Mouse (Mus musculus): Measurements from ENCODE around the gene Myom1. TPM values are rescaled to one million over a fixed set of nuclear protein-coding genes. Genes with fewer than 3 reads are reported as not detected.
"Not testable (repeated sequence)": the region's sequence is repeated elsewhere in the genome, so short reads cannot be mapped to it uniquely, and the experiment has no call there.

Myom1 gene
- total RNA-seq (2014; rRNA removed) (0.60 and 0.90 TPM in 2 replicates), polyA plus RNA-seq (2015; fragmentation: Nextera tagmentation; extraction: Ambion mirVana) (0.66 and 1.2 TPM in 2 replicates)

DNA sequence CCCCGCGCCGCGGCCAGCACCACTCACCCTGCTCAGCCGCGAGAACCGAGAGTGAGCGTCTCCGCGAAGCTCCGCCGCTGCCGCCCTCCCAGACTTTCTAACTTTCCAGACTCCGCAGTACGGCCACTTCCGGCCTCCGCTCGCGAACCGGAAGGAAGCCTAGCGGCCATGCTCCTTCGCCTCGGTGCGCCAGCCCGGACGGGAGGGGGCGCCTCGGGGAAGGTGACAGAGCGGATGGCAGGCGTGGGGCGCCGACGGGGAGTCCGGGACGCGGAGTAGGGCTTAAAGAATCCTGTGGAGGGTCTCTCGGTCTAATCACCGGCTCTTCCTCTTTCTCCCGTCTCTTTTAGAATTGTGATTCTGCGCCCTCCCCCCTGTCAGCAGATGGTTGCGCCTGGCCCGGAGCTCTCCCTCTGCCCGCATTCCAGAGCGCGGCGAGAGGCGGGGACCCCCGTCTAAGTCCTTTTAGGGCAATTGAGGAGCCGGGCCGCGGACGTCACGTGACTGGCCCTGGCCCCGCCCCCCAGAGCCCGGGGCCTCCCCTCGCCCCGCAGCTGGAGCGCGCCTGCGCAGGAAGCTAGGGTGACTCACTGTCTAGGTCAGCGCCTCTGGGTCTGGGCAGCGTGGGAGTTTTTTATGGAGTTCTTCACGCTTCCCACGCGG is at the start of gene Myom1:
Myom1 (plus strand) TSS at position 553 of the 663 bp plus-strand sequence.
- peak within 1 kb of the TSS; percentile 86 for H3K27ac ChIP-seq (ENCODE audit: low read depth, low read length)
- no peaks in the 10 kb centered on the region for H3K27me3 ChIP-seq (ENCODE audit: insufficient read depth, low read length)
- whole genome bisulfite sequencing: under 1% methylated on average over 62 of the region's 65 CpGs
- peak; percentile 72 for TF ChIP-seq CTCF (IDR thresholded peaks at IDR 0.05)
- ATAC-seq (ENCODE audit: low FRiP score) (peak; percentile 95), DNase-seq (ENCODE audit: low spot score) (peak; percentile 96)
- 0 out of 2 replicates have a peak, but pooled peaks cover 4% of the 10 kb centered on the region for H3K4me1 ChIP-seq (ENCODE audit: insufficient read depth, low read length)
- peak within 1 kb of the TSS; percentile 77 for H3K9ac ChIP-seq (replicated peaks; ENCODE audit: low read length, poor library complexity, severe bottlenecking)
- no peaks in the 10 kb centered on the region for H3K9me3 ChIP-seq (ENCODE audit: low read length)
- no peaks in the 10 kb centered on the region for H3K36me3 ChIP-seq (ENCODE audit: insufficient read depth, low read length)
- peak within 1 kb of the TSS; percentile 79 for H3K4me2 ChIP-seq (ENCODE audit: low read depth, low read length, poor library complexity, severe bottlenecking)
- peak within 1 kb of the TSS; percentile 81 for H3K4me3 ChIP-seq (ENCODE audit: low read depth, low read length)

GRCm38 (mm10) chr17:70963546-70963945 is 38.9 kb upstream of the Myom1 start:
- H3K36me3 ChIP-seq (ENCODE audit: insufficient read depth, low read length); H3K4me3 ChIP-seq (ENCODE audit: low read depth, low read length); H3K9me3 ChIP-seq (ENCODE audit: low read length); H3K4me2 ChIP-seq (ENCODE audit: low read depth, low read length, poor library complexity, severe bottlenecking); H3K9ac ChIP-seq (replicated peaks; ENCODE audit: low read length, poor library complexity, severe bottlenecking); H3K27ac ChIP-seq (ENCODE audit: low read depth, low read length); H3K27me3 ChIP-seq (ENCODE audit: insufficient read depth, low read length); H3K4me1 ChIP-seq (ENCODE audit: insufficient read depth, low read length): not testable (repeated sequence)
- DNase-seq (ENCODE audit: low spot score): peak; percentile 9
- 85% methylated on average over 13 of the region's 13 CpGs for WGBS
- ATAC-seq (ENCODE audit: low FRiP score): peak; percentile 100

GRCm38 (mm10) chr17:70965281-70965680 is 37.2 kb upstream of the Myom1 start:
- TF ChIP-seq CTCF (IDR thresholded peaks at IDR 0.05): no peak
- 72% methylated on average over 2 of the region's 2 CpGs for WGBS
- Histone ChIP-seq H3K9me3 (ENCODE audit: low read length) (no peaks in the 10 kb centered on the region), H3K9ac (replicated peaks; ENCODE audit: low read length, poor library complexity, severe bottlenecking) (no peak overlapping the region), H3K4me3 (ENCODE audit: low read depth, low read length) (no peak overlapping the region), H3K4me1 (ENCODE audit: insufficient read depth, low read length) (no peaks in the 10 kb centered on the region), H3K27ac (ENCODE audit: low read depth, low read length) (no peak overlapping the region), H3K4me2 (ENCODE audit: low read depth, low read length, poor library complexity, severe bottlenecking) (no peak overlapping the region), H3K27me3 (ENCODE audit: insufficient read depth, low read length) (no peaks in the 10 kb centered on the region), H3K36me3 (ENCODE audit: insufficient read depth, low read length) (no peaks in the 10 kb centered on the region)
- DNase-seq (ENCODE audit: low spot score): no peak
- no peak for ATAC-seq (ENCODE audit: low FRiP score)

GRCm38 (mm10) chr17:70966126-70966525 is 36.3 kb upstream of the Myom1 start:
- no peak overlapping the region for H3K27ac ChIP-seq (ENCODE audit: low read depth, low read length)
- H3K9ac ChIP-seq (replicated peaks; ENCODE audit: low read length, poor library complexity, severe bottlenecking): no peak overlapping the region
- TF ChIP-seq CTCF (IDR thresholded peaks at IDR 0.05): no peak
- no peak overlapping the region for H3K4me2 ChIP-seq (ENCODE audit: low read depth, low read length, poor library complexity, severe bottlenecking)
- ATAC-seq (ENCODE audit: low FRiP score) (no peak), DNase-seq (ENCODE audit: low spot score) (no peak)
- H3K9me3 ChIP-seq (ENCODE audit: low read length): no peaks in the 10 kb centered on the region
- 89% methylated on average over 7 of the region's 7 CpGs for WGBS
- no peaks in the 10 kb centered on the region for H3K27me3 ChIP-seq (ENCODE audit: insufficient read depth, low read length)
- H3K4me1 ChIP-seq (ENCODE audit: insufficient read depth, low read length): no peaks in the 10 kb centered on the region
- no peaks in the 10 kb centered on the region for H3K36me3 ChIP-seq (ENCODE audit: insufficient read depth, low read length)
- no peak overlapping the region for H3K4me3 ChIP-seq (ENCODE audit: low read depth, low read length)

- WGBS: 9% methylated on average over 9 of the region's 9 CpGs
- no peak overlapping the region for H3K9ac ChIP-seq (replicated peaks; ENCODE audit: low read length, poor library complexity, severe bottlenecking)
- H3K4me1 ChIP-seq (ENCODE audit: insufficient read depth, low read length): no peaks in the 10 kb centered on the region
- H3K27me3 ChIP-seq (ENCODE audit: insufficient read depth, low read length): no peaks in the 10 kb centered on the region
- ATAC-seq (ENCODE audit: low FRiP score) (no peak), DNase-seq (ENCODE audit: low spot score) (no peak)
- no peak overlapping the region for H3K4me2 ChIP-seq (ENCODE audit: low read depth, low read length, poor library complexity, severe bottlenecking)
- H3K36me3 ChIP-seq (ENCODE audit: insufficient read depth, low read length): no peaks in the 10 kb centered on the region
- H3K27ac ChIP-seq (ENCODE audit: low read depth, low read length): no peak overlapping the region
- H3K9me3 ChIP-seq (ENCODE audit: low read length): no peaks in the 10 kb centered on the region
- no peak overlapping the region for H3K4me3 ChIP-seq (ENCODE audit: low read depth, low read length)
- peak; percentile 46 for TF ChIP-seq CTCF (IDR thresholded peaks at IDR 0.05)
Measured at GRCm38 (mm10) chr17:70967191-70967590, 35.2 kb upstream of the Myom1 start.

GRCm38 (mm10) chr17:70967646-70968045 is 34.8 kb upstream of the Myom1 start:
- Histone ChIP-seq H3K4me2 (ENCODE audit: low read depth, low read length, poor library complexity, severe bottlenecking) (no peak overlapping the region), H3K9me3 (ENCODE audit: low read length) (no peaks in the 10 kb centered on the region), H3K4me3 (ENCODE audit: low read depth, low read length) (no peak overlapping the region), H3K27me3 (ENCODE audit: insufficient read depth, low read length) (no peaks in the 10 kb centered on the region), H3K4me1 (ENCODE audit: insufficient read depth, low read length) (no peaks in the 10 kb centered on the region), H3K36me3 (ENCODE audit: insufficient read depth, low read length) (no peaks in the 10 kb centered on the region), H3K9ac (replicated peaks; ENCODE audit: low read length, poor library complexity, severe bottlenecking) (no peak overlapping the region), H3K27ac (ENCODE audit: low read depth, low read length) (no peak overlapping the region)
- DNase-seq (ENCODE audit: low spot score) (no peak), ATAC-seq (ENCODE audit: low FRiP score) (no peak)
- WGBS: 40% methylated on average over 12 of the region's 12 CpGs
- no peak for TF ChIP-seq CTCF (IDR thresholded peaks at IDR 0.05)

All from midbrain, postnatal 0 days (tissue).